Mouse (Mus musculus): ENCODE measurements around the gene Mien1. TPM values are rescaled to one million over a fixed set of nuclear protein-coding genes. Genes with fewer than 3 reads are reported as not detected.

The Mien1 gene
- total RNA-seq (2014; rRNA removed) = 70.0 and 73.9 TPM in 2 replicates
- 259 and 264 TPM in 2 replicates for polyA plus RNA-seq (2015; fragmentation: Nextera tagmentation; extraction: Ambion mirVana)

GRCm38 (mm10) chr11:98438331-98439158, at the start of gene Mien1:
Gene Mien1, minus strand, starts transcription at chr11:98438991.
- Histone ChIP-seq H3K4me1 (ENCODE audit: insufficient read depth, low read length) (no peaks in the 10 kb centered on the region), H3K9me3 (ENCODE audit: low read length) (no peaks in the 10 kb centered on the region), H3K27ac (peak within 1 kb of the TSS; percentile 54), H3K9ac (replicated peaks; ENCODE audit: low read length) (peak within 1 kb of the TSS; percentile 65), H3K27me3 (ENCODE audit: insufficient read depth, low read length) (no peaks in the 10 kb centered on the region), H3K36me3 (ENCODE audit: insufficient read depth, low read length) (peaks cover 6% of the 10 kb centered on the region; the same call in 1 of the 2 replicates), H3K4me2 (ENCODE audit: low read depth, low read length) (peak within 1 kb of the TSS; percentile 70), H3K4me3 (ENCODE audit: low read length) (peak within 1 kb of the TSS; percentile 59)
- peak; percentile 95 for TF ChIP-seq CTCF (IDR thresholded peaks at IDR 0.05; ENCODE audit: low read depth)
- peak; percentile 95 for ATAC-seq
- WGBS = 3% methylated on average over 43 of the region's 43 CpGs
- peak; percentile 96 for DNase-seq (ENCODE audit: low spot score)

DNA sequence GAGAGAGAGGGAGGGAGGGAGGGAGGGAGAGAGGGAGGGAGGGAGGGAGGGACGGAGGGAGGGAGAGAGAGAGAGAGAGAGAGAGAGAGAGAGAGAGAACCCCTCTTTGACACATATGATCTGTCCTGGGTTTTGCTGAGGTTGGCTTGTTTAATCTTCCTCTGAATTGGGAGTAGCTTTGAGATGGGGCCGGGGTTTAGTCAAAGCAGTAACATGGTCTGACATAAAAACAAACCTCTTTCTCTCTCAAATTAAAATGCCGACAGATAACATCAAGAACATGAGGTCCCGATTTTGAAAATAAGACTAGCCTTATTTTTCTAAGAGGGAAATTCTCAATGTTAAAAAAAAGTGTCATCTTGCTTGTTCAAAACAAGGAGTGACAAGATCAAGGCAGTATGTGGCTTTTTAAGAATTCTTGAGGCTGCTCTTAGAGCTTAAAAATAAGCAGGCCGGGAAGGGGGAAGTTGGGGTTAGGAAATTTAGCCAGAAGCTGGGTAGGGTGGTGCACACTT, 48.8 kb upstream of the Mien1 start:
- Histone ChIP-seq H3K36me3 (ENCODE audit: insufficient read depth, low read length) (no peaks in the 10 kb centered on the region), H3K4me1 (ENCODE audit: insufficient read depth, low read length) (no peaks in the 10 kb centered on the region), H3K4me2 (ENCODE audit: low read depth, low read length) (no peak overlapping the region), H3K27me3 (ENCODE audit: insufficient read depth, low read length) (no peaks in the 10 kb centered on the region), H3K9me3 (ENCODE audit: low read length) (no peaks in the 10 kb centered on the region), H3K27ac (no peak overlapping the region), H3K9ac (replicated peaks; ENCODE audit: low read length) (no peak overlapping the region), H3K4me3 (ENCODE audit: low read length) (no peak overlapping the region)
- DNase-seq (ENCODE audit: low spot score) (no peak), ATAC-seq (no peak)
- no peak for TF ChIP-seq CTCF (IDR thresholded peaks at IDR 0.05; ENCODE audit: low read depth)
- 78% methylated on average over 5 of the region's 5 CpGs for WGBS

- ATAC-seq = no peak
Measured at GRCm38 (mm10) chr11:98485749-98486148, 47.0 kb upstream of the Mien1 start.

GRCm38 (mm10) chr11:98482067-98482466, 43.3 kb upstream of the Mien1 start:
- no peak overlapping the region for H3K9ac ChIP-seq (replicated peaks; ENCODE audit: low read length)
- TF ChIP-seq CTCF (IDR thresholded peaks at IDR 0.05; ENCODE audit: low read depth) = no peak
- no peaks in the 10 kb centered on the region for H3K36me3 ChIP-seq (ENCODE audit: insufficient read depth, low read length)
- H3K4me1 ChIP-seq (ENCODE audit: insufficient read depth, low read length) = no peaks in the 10 kb centered on the region
- H3K4me3 ChIP-seq (ENCODE audit: low read length) = no peak overlapping the region
- no peaks in the 10 kb centered on the region for H3K9me3 ChIP-seq (ENCODE audit: low read length)
- H3K27me3 ChIP-seq (ENCODE audit: insufficient read depth, low read length) = no peaks in the 10 kb centered on the region
- ATAC-seq (no peak), DNase-seq (ENCODE audit: low spot score) (no peak)
- H3K27ac ChIP-seq = no peak overlapping the region
- WGBS = 80% methylated on average over 10 of the region's 10 CpGs
- no peak overlapping the region for H3K4me2 ChIP-seq (ENCODE audit: low read depth, low read length)

More at GRCm38 (mm10) chr11:98485749-98486148, 47.0 kb upstream of the Mien1 start:
- no peak for TF ChIP-seq CTCF (IDR thresholded peaks at IDR 0.05; ENCODE audit: low read depth)
- Histone ChIP-seq H3K36me3 (ENCODE audit: insufficient read depth, low read length) (no peaks in the 10 kb centered on the region), H3K9me3 (ENCODE audit: low read length) (no peaks in the 10 kb centered on the region), H3K4me1 (ENCODE audit: insufficient read depth, low read length) (no peaks in the 10 kb centered on the region), H3K27me3 (ENCODE audit: insufficient read depth, low read length) (no peaks in the 10 kb centered on the region), H3K4me2 (ENCODE audit: low read depth, low read length) (no peak overlapping the region), H3K27ac (no peak overlapping the region), H3K9ac (replicated peaks; ENCODE audit: low read length) (no peak overlapping the region), H3K4me3 (ENCODE audit: low read length) (no peak overlapping the region)
- no peak for DNase-seq (ENCODE audit: low spot score)
- 78% methylated on average over 2 of the region's 2 CpGs for WGBS

DNA sequence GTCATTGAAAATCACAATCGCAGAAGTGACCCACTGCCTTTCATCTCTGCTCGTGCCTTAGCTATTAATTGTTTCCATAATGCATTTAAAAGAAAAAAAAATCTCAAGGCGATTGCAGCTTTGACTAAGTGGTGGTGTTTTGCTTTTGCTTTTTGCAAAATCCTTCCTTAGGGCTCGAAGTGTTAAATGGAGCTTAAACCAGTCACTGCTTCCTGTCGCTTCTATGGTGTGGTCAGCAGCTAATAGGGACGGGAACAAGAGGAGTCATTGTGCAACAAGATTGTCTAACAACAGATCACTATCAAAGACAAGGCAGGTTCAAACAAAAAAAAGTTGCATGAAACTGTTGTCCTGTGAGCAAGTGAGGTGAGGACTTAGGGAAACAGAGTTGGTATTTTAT, 42.4 kb upstream of the Mien1 start:
- no peak for ATAC-seq
- no peaks in the 10 kb centered on the region for H3K9me3 ChIP-seq (ENCODE audit: low read length)
- H3K4me1 ChIP-seq (ENCODE audit: insufficient read depth, low read length) = no peaks in the 10 kb centered on the region
- no peak for DNase-seq (ENCODE audit: low spot score)
- TF ChIP-seq CTCF (IDR thresholded peaks at IDR 0.05; ENCODE audit: low read depth) = no peak
- H3K27me3 ChIP-seq (ENCODE audit: insufficient read depth, low read length) = no peaks in the 10 kb centered on the region
- H3K4me3 ChIP-seq (ENCODE audit: low read length) = no peak overlapping the region
- H3K9ac ChIP-seq (replicated peaks; ENCODE audit: low read length) = no peak overlapping the region
- 73% methylated on average over 6 of the region's 6 CpGs for WGBS
- no peak overlapping the region for H3K27ac ChIP-seq
- H3K4me2 ChIP-seq (ENCODE audit: low read depth, low read length) = no peak overlapping the region
- no peaks in the 10 kb centered on the region for H3K36me3 ChIP-seq (ENCODE audit: insufficient read depth, low read length)

- H3K27me3 ChIP-seq (ENCODE audit: insufficient read depth, low read length) = no peaks in the 10 kb centered on the region
- DNase-seq (ENCODE audit: low spot score) = no peak
- H3K27ac ChIP-seq = no peak overlapping the region
- no peaks in the 10 kb centered on the region for H3K9me3 ChIP-seq (ENCODE audit: low read length)
- 89% methylated on average over 12 of the region's 12 CpGs for WGBS
- no peak overlapping the region for H3K9ac ChIP-seq (replicated peaks; ENCODE audit: low read length)
- H3K36me3 ChIP-seq (ENCODE audit: insufficient read depth, low read length) = no peaks in the 10 kb centered on the region
- no peak overlapping the region for H3K4me2 ChIP-seq (ENCODE audit: low read depth, low read length)
- H3K4me3 ChIP-seq (ENCODE audit: low read length) = no peak overlapping the region
- H3K4me1 ChIP-seq (ENCODE audit: insufficient read depth, low read length) = no peaks in the 10 kb centered on the region
- no peak for TF ChIP-seq CTCF (IDR thresholded peaks at IDR 0.05; ENCODE audit: low read depth)
- ATAC-seq = no peak
Measured at GRCm38 (mm10) chr11:98479940-98480497, 41.2 kb upstream of the Mien1 start.
